Mouse (Mus musculus) neural tube, embryonic 15.5 days (tissue): ENCODE measurements around the gene Tgfa. TPM values are rescaled to one million over a fixed set of nuclear protein-coding genes. Genes with fewer than 3 reads are reported as not detected.

Experiments
- ATAC-seq: fragments of 200-750 bp; cut with Nextera tagmentation; 2 replicates; pipeline ENCODE4 v1.8.0; 2017; ENCODE audit warnings: mild to moderate bottlenecking, moderate TSS enrichment, moderate library complexity; ENCODE audit not compliant: low FRiP score
- H3K27ac ChIP-seq: fragments of 300-500 bp; sonication (generic); replicated peaks from 2 replicates; pipeline ENCODE4 v1.5.1; 2015; ENCODE audit warnings: mild to moderate bottlenecking, inconsistent platforms
- H3K27me3 ChIP-seq: fragments of 300-500 bp; sonication (generic); replicated peaks from 2 replicates; pipeline ENCODE4 v1.6.1; 2015; ENCODE audit warnings: inconsistent platforms
- H3K36me3 ChIP-seq: fragments of 300-500 bp; sonication (generic); 2 replicates; pipeline ENCODE4 v1.6.1; 2015; ENCODE audit warnings: inconsistent platforms
- H3K4me1 ChIP-seq: fragments of 300-500 bp; sonication (generic); 2 replicates; pipeline ENCODE4 v1.6.1; 2015; ENCODE audit warnings: inconsistent platforms
- H3K4me2 ChIP-seq: fragments of 300-500 bp; sonication (generic); 2 replicates; pipeline ENCODE4 v1.6.1; 2015; ENCODE audit warnings: inconsistent platforms, mild to moderate bottlenecking, moderate library complexity
- H3K4me3 ChIP-seq: fragments of 300-500 bp; sonication (generic); replicated peaks from 2 replicates; pipeline ENCODE4 v1.5.1; 2015; ENCODE audit warnings: mild to moderate bottlenecking, inconsistent platforms
- H3K9ac ChIP-seq: fragments of 300-500 bp; sonication (generic); replicated peaks from 2 replicates; pipeline ENCODE4 v1.6.1; 2015; ENCODE audit warnings: mild to moderate bottlenecking, inconsistent platforms
- H3K9me3 ChIP-seq: fragments of 300-500 bp; sonication (generic); replicated peaks from 2 replicates; pipeline ENCODE4 v1.6.1; 2016; ENCODE audit warnings: inconsistent platforms
- WGBS: fragments of 180-500 bp; shearing (Covaris S2); methylation state at CpG from one replicate; pipeline ENCODE4 v1.1.7; 2015; ENCODE audit warnings: mixed read lengths; 5-methylcytosine and 5-hydroxymethylcytosine counted together
- polyA plus RNA-seq: library from polyadenylated mRNA; unstranded; fragments of >200 nt; fragmentation: Nextera tagmentation; extraction: Ambion mirVana; gene quantifications from 2 replicates; pipeline ENCODE4 v1.2.1, GENCODE M21; 2015

The Tgfa gene
- 16.7 and 18.6 TPM in 2 replicates for polyA plus RNA-seq

DNA sequence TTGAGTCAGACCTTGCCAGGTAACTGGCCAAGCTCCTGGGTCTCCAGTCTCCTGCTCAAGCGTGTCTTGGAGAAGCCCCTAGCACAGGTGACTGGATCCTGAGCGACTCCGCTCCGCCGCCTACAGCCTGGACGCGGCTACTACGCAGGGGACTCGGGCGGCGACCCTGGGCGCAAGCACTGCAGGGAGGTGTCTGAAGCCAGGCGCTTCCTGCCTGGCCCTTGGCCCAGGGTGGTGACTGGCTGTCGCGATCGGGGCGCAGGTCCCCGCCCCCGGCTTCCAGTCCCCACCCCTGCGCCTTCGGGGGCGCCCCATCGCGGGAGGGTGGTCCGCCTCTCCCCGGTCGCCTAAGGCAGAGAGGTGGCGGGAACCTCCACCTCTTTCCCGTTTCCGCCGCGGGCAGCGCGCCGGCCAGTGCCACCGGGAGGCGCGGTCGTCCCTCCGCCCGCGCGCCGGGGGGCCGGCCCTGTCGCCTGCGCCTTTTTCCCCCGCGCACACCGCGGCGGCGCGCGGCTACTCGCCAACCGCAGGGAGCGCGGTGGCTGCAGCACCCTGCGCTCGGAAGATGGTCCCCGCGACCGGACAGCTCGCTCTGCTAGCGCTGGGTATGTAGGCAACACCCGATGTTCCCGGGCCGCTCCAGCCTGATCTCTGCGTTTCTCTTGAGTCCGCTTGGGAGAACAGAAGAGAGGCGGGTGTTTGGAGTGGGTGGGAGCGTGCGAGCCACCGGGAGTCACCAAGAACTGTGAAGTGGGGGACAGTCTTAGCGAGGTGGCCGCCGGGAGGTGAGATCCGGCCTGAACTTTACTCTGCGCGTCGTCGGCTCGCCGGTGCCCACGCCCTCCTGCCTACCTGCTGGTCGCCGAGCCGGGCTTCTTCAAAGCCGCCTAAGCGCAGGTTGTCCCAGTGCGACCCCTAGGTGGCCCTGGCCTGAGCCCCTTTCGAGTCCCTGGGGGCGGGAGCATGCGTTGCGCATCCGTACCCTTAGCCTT, at the start of gene Tgfa:
Gene Tgfa, plus strand, starts transcription at position 283 of the 992 bp plus-strand sequence.
- ATAC-seq, result peak; percentile 85
- peaks cover 20% of the 10 kb centered on the region for H3K27me3 ChIP-seq
- peaks cover 36% of the 10 kb centered on the region for H3K4me1 ChIP-seq
- peak within 1 kb of the TSS; percentile 65 for H3K9ac ChIP-seq
- H3K27ac ChIP-seq, result peak within 1 kb of the TSS; percentile 67
- WGBS, result under 1% methylated on average over 86 of the region's 97 CpGs
- peak within 1 kb of the TSS; percentile 72 for H3K4me3 ChIP-seq
- H3K4me2 ChIP-seq, result peak within 1 kb of the TSS; percentile 79
- no peaks in the 10 kb centered on the region for H3K9me3 ChIP-seq
- no peaks in the 10 kb centered on the region for H3K36me3 ChIP-seq

DNA sequence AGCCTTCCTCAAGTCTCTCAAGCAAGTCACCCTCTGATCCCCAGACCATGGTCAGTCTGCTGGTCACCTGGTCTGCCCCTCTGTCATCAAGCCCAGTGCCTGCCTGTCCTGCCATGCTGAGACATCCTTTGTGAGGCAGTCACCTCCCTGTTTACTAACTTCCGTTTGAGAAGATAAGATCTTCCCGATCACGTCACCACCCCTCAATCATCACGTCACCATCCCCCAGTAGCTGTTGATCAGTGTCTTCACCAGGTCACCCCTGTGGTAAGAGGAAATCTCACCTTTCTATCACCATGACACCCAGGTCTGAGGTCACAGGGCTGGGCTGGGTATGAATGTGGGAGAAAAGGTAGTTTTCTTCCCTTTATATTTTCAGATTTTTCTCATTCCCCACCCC, 46.5 kb upstream of the Tgfa start:
- Histone ChIP-seq H3K4me3 (no peak overlapping the region), H3K9me3 (no peaks in the 10 kb centered on the region), H3K4me2 (no peak overlapping the region), H3K36me3 (no peaks in the 10 kb centered on the region), H3K4me1 (no peaks in the 10 kb centered on the region), H3K9ac (no peak overlapping the region), H3K27me3 (no peaks in the 10 kb centered on the region), H3K27ac (no peak overlapping the region)
- WGBS, result 73% methylated on average over 4 of the region's 4 CpGs
- no peak for ATAC-seq

DNA sequence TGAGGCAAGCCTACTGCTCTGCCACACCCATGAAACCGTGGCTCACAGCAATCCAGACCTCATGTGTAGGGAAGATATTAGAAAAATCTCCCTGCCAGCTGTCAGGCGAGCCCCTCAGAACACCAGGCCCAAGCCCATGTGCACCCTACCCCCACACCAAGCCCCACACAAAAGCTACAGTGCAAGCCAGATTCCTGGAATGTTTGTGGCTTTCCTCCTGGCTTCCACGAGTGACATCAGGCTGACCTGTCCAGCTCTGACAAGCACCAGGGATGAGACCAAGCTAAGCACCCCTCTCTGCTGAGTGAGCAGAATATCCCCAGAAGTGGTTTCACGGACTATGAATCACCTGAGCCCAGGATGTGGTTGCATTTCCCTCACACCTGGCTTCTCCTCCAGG, 46.0 kb upstream of the Tgfa start:
- H3K27ac ChIP-seq, result no peak overlapping the region
- no peak for ATAC-seq
- WGBS, result 60% methylated on average over 4 of the region's 4 CpGs
- H3K27me3 ChIP-seq, result no peaks in the 10 kb centered on the region
- H3K4me1 ChIP-seq, result no peaks in the 10 kb centered on the region
- H3K4me3 ChIP-seq, result no peak overlapping the region
- H3K9ac ChIP-seq, result no peak overlapping the region
- no peaks in the 10 kb centered on the region for H3K36me3 ChIP-seq
- no peaks in the 10 kb centered on the region for H3K9me3 ChIP-seq
- H3K4me2 ChIP-seq, result no peak overlapping the region

DNA sequence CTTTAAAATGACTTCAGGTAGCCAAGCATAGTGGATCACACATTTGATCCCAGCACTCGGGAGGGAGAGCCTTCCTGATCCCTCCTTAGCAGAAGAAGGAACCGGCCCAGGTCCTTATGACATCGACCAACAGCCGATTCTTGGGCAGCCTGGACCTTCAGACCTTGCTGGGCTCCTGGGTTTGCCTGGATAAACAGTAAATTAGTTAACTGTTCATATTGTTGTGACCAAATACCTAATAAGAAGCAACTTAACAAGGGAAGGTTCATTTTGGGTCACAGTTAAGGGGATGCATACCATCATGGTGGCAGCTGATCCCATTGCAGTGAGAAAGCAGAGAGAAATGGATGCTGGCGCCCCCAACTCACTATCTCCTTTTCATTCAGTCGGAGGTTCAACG, 42.3 kb upstream of the Tgfa start:
- no peak overlapping the region for H3K9ac ChIP-seq
- H3K9me3 ChIP-seq, result no peaks in the 10 kb centered on the region
- no peaks in the 10 kb centered on the region for H3K27me3 ChIP-seq
- H3K4me2 ChIP-seq, result no peak overlapping the region
- H3K36me3 ChIP-seq, result no peaks in the 10 kb centered on the region
- H3K4me3 ChIP-seq, result no peak overlapping the region
- no peak overlapping the region for H3K27ac ChIP-seq
- ATAC-seq, result no peak
- 91% methylated on average over 7 of the region's 7 CpGs for whole genome bisulfite sequencing
- H3K4me1 ChIP-seq, result no peaks in the 10 kb centered on the region

DNA sequence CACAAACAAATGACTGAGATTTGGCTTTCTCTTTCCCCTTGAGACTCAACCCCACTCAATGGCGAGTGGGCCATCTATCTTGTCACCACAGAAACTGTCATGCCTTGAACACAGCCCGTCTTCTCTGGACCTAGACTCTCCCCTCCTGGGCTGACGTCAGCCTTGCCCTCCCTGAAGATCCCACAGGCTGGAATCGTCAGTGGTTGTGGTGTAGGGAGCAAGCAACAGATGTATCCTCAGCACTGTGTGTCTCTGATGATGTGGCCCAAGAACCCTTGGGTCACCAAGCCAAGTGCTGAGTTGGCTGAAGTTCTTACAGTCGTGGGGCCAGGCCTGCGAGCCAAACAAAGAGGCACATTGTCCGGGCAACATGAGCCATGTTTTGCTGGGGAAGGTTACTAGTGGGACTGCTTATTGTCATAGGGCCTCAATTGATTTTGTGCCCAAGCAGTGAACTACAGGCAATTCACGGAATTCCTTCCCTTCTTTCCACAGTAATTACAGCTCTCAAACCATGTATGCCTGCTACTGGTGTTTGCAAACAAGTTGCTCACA, 41.5 kb upstream of the Tgfa start:
- WGBS, result 72% methylated on average over 8 of the region's 8 CpGs
- Histone ChIP-seq H3K36me3 (no peaks in the 10 kb centered on the region), H3K27ac (no peak overlapping the region), H3K9me3 (no peaks in the 10 kb centered on the region), H3K4me1 (no peaks in the 10 kb centered on the region), H3K4me2 (no peak overlapping the region), H3K4me3 (no peak overlapping the region), H3K27me3 (no peaks in the 10 kb centered on the region), H3K9ac (no peak overlapping the region)
- ATAC-seq, result no peak

DNA sequence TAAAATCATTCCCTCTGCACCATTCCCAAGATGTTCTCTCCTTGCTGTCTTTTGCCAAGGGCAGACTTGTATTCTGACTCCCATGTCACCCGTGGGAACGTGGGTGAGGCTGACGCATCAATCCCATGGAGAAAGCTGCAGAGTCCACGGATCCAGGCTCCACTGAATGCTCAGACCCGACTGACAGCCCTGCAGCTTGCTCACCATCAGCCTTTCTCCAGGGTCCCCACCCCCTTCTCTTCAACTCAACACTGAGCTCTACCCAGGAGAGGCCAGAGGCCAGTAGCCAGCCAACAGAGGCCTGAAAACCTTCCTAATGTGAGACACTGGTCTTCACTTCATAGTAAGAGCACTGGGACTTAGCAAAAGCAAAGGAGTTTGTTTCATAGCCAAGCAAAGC, 41.0 kb upstream of the Tgfa start:
- H3K36me3 ChIP-seq, result no peaks in the 10 kb centered on the region
- no peaks in the 10 kb centered on the region for H3K9me3 ChIP-seq
- no peak overlapping the region for H3K4me3 ChIP-seq
- H3K27ac ChIP-seq, result no peak overlapping the region
- no peaks in the 10 kb centered on the region for H3K27me3 ChIP-seq
- 86% methylated on average over 5 of the region's 5 CpGs for WGBS
- ATAC-seq, result no peak
- no peak overlapping the region for H3K4me2 ChIP-seq
- H3K4me1 ChIP-seq, result no peaks in the 10 kb centered on the region
- no peak overlapping the region for H3K9ac ChIP-seq

DNA sequence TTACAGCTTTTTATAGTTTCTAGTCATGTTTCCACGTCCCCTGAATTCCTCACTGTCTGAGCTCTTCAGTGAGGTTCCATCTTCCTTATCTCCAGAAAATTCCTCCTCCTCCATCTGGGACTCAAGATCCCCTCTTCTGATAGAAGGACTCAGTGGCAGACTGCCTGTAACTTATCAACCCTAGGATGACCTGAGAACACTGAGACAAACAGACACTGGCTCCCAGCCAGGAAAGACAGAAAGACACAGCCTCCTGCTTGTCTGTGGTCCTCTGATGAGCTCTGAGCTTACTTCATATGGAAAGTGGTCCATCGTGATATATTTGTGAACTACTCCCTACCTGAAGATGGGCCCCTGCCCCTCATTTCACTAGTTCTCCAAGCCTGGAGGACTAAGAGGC, 40.5 kb upstream of the Tgfa start:
- no peak overlapping the region for H3K4me3 ChIP-seq
- H3K9ac ChIP-seq, result no peak overlapping the region
- H3K4me1 ChIP-seq, result no peaks in the 10 kb centered on the region
- WGBS, result 82% methylated on average over 2 of the region's 2 CpGs
- H3K27me3 ChIP-seq, result no peaks in the 10 kb centered on the region
- H3K4me2 ChIP-seq, result no peak overlapping the region
- no peaks in the 10 kb centered on the region for H3K9me3 ChIP-seq
- H3K36me3 ChIP-seq, result no peaks in the 10 kb centered on the region
- no peak for ATAC-seq
- no peak overlapping the region for H3K27ac ChIP-seq

DNA sequence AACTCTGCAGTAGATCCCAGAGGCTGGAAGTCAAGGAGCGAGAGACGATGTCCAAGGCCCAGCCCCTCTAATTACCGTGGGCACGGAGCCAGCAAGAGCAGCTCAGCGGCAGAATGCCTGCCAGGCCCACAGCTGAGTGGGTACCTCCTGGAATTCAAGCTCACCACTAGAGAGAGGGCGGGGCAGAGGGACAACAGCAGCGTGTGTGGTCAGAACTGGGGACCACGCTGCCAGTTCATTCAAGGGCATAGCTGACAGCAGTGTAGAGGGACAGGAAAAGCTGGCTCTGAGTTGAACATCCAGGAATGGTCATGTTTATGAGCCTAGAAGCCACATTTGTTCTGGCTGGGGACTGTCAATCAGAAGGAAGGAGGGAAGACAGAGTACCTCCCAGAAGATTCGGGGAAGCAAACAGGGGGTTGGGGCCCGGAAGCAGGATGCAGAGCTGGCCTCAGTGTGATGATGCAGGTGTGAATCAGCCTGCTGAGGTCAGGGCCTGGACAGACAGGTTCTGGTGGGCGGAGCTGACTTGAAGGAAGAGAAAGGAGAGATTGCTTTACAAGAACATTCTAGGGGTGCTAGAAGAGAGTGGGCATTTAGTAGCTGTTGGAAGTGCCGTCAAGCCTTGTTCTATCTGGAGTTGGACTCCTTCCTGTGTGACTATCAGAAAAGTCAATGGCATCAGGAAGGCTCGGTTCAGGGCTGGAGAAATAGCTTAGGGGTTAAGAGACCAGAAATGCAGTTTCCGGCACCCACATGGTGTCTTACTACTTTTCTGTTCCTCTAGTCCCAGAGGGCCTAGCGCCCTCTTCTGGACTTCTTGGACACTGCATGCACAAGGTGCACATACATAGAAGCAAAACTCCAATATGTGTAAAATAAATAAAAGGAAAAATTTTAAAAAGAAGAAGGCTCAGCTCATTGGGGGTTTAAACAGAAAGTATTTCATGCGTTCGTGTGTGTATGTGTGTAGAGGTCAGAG, 37.5 kb upstream of the Tgfa start:
- H3K9ac ChIP-seq, result no peak overlapping the region
- no peak for ATAC-seq
- 69% methylated on average over 17 of the region's 17 CpGs for WGBS

DNA sequence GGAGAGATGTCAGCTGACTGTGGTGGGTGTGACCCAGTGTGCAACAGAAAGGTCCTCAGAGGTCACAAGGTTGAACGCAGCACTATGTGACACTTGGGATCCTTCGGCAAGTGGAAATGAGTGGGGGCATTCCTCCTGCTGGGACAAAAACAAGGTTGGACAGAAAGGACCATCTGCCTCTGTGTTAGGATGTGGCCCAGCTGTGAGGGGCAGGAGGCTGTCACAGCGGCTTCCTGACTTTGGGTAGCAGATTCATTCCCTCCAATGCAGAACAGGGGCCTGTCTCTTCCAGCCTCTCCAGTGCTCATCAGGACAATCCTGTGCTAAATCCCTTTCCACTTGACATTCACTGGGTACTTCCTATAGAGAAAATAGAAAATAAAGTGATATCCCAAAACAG, 34.1 kb upstream of the Tgfa start:
- H3K27ac ChIP-seq, result no peak overlapping the region
- 51% methylated on average over 3 of the region's 3 CpGs for WGBS
- H3K9ac ChIP-seq, result no peak overlapping the region
- H3K4me1 ChIP-seq, result no peaks in the 10 kb centered on the region
- no peak for ATAC-seq
- no peak overlapping the region for H3K4me2 ChIP-seq
- no peaks in the 10 kb centered on the region for H3K9me3 ChIP-seq
- no peak overlapping the region for H3K4me3 ChIP-seq
- H3K27me3 ChIP-seq, result no peaks in the 10 kb centered on the region
- no peaks in the 10 kb centered on the region for H3K36me3 ChIP-seq

More for the DNA sequence above, 37.5 kb upstream of the Tgfa start:
- H3K9me3 ChIP-seq, result no peaks in the 10 kb centered on the region
- H3K4me1 ChIP-seq, result no peaks in the 10 kb centered on the region
- H3K4me3 ChIP-seq, result no peak overlapping the region
- no peaks in the 10 kb centered on the region for H3K36me3 ChIP-seq
- no peak overlapping the region for H3K27ac ChIP-seq
- H3K27me3 ChIP-seq, result no peaks in the 10 kb centered on the region
- H3K4me2 ChIP-seq, result no peak overlapping the region

DNA sequence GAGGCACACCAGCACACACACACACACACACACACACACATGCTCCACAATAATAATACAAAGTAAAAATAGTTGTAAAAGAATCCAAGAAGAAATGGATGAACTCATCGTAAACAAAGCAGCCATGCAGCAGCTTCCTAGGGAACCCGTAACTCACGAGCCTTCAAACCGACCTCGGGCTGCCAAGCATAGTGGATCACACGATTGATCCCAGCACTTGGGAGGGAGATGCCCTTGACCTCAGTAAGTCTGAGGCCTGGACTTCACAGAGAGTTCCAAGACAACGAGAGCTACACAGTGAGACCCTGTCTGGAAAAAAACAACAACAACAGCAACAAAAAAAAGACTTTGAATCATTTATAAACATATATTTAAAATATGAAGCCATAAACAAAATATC, 33.4 kb upstream of the Tgfa start:
- Histone ChIP-seq H3K4me1 (no peaks in the 10 kb centered on the region), H3K9me3 (no peaks in the 10 kb centered on the region), H3K36me3 (no peaks in the 10 kb centered on the region), H3K4me3 (no peak overlapping the region), H3K27me3 (no peaks in the 10 kb centered on the region), H3K4me2 (no peak overlapping the region), H3K27ac (no peak overlapping the region), H3K9ac (no peak overlapping the region)
- ATAC-seq, result no peak
- WGBS, result 51% methylated on average over 7 of the region's 7 CpGs

DNA sequence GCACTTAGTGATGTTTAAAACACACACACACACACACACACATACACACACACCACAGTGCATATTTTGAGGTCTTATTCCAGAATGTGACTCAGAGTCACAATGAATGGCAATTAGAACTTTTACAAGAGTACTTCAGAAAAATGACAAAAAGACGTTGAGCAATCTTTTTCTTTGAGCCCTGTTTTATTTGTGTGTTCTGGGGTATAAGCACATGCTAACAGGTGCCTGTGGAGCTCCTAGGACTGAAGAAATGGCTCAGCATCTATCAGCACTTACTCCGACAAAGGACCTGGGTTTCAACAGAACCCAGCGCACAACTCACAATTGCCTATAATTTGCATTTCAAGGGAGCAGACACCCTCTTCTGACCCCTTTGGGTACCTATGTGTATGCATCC, 31.0 kb upstream of the Tgfa start:
- H3K4me2 ChIP-seq, result no peak overlapping the region
- no peak for ATAC-seq
- no peak overlapping the region for H3K9ac ChIP-seq
- WGBS, result 35% methylated on average over 3 of the region's 3 CpGs
- H3K4me1 ChIP-seq, result no peaks in the 10 kb centered on the region
- H3K36me3 ChIP-seq, result no peaks in the 10 kb centered on the region
- H3K27me3 ChIP-seq, result no peaks in the 10 kb centered on the region
- H3K27ac ChIP-seq, result no peak overlapping the region
- no peaks in the 10 kb centered on the region for H3K9me3 ChIP-seq
- H3K4me3 ChIP-seq, result no peak overlapping the region
